8 mouse cellular contexts compared by ENCODE assay signal in the genomic region with DNA sequence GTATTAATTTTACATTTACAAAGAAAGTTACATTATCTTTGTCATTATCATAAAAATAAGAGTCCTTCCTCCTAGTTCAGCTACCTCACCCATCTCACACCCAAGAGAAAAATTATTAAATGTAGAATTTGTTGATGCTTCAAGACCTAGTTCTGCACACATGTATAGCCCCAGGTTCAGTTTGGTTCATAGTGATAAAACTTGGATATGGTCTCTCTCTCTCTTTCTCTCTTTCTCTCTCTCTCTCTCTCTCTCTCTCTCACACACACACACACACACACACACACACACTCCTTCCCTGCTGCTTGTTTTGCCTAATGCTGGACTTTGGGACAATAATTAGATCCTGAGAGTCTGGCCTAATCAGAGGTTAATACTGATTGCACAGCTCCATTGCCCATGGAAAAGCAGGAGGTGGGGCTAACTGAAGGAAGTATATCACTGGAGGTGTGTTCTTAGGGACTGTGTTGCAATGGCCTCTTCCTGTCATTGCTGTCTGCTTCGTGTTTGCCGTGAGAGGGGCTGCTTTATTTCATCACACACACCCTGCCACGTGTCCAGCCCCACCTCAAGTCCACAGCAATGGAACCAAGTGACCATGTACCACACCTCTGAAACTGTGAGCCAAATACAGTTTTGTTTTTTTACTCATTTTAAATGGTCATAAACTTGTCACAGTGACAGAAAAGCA. TPM values are rescaled to one million over a fixed set of nuclear protein-coding genes. Genes with fewer than 3 reads are reported as not detected.
DNase-seq lines count a peak whose midpoint lies in the region; ATAC-seq and TF ChIP-seq lines count a peak whose summit lies in the region.

No protein-coding gene starts in this region.

- H3K9ac ChIP-seq in lung, embryonic 15.5 days, result no peak overlapping the region
- no peak overlapping the region for H3K9ac ChIP-seq in stomach, postnatal 0 days (ENCODE audit: low read length)

- H3K27me3 ChIP-seq in hindbrain, embryonic 10.5 days (ENCODE audit: insufficient read depth, poor library complexity, severe bottlenecking), result no peaks in the 10 kb centered on the region
- no peaks in the 10 kb centered on the region for H3K27me3 ChIP-seq in lung, embryonic 15.5 days
- H3K27me3 ChIP-seq in stomach, postnatal 0 days (ENCODE audit: control insufficient read depth, insufficient read depth, low read length), result no peaks in the 10 kb centered on the region

- H3K36me3 ChIP-seq in hindbrain, embryonic 10.5 days, result no peaks in the 10 kb centered on the region
- H3K36me3 ChIP-seq in lung, embryonic 15.5 days, result no peaks in the 10 kb centered on the region
- H3K36me3 ChIP-seq in stomach, postnatal 0 days (ENCODE audit: control insufficient read depth, insufficient read depth, low read length), result no peaks in the 10 kb centered on the region

- H3K4me1 ChIP-seq in hindbrain, embryonic 10.5 days (replicated peaks), result peaks cover 20% of the 10 kb centered on the region
- peaks cover 17% of the 10 kb centered on the region for H3K4me1 ChIP-seq in lung, embryonic 15.5 days
- H3K4me1 ChIP-seq in stomach, postnatal 0 days (replicated peaks; ENCODE audit: control insufficient read depth, insufficient read depth), result peaks cover 3% of the 10 kb centered on the region; the same call in 1 of the 2 replicates

- TF ChIP-seq CTCF in stomach, postnatal 0 days (IDR thresholded peaks at IDR 0.05; ENCODE audit: low read depth), result no peak

- WGBS in hindbrain, embryonic 10.5 days, result 41% methylated on average over 3 of the region's 3 CpGs
- 27% methylated on average over 3 of the region's 3 CpGs for WGBS in lung, embryonic 15.5 days
- WGBS in stomach, postnatal 0 days, result 46% methylated on average over 3 of the region's 3 CpGs

- no peaks in the 10 kb centered on the region for H3K9me3 ChIP-seq in hindbrain, embryonic 10.5 days
- H3K9me3 ChIP-seq in lung, embryonic 15.5 days, result no peaks in the 10 kb centered on the region
- H3K9me3 ChIP-seq in stomach, postnatal 0 days (ENCODE audit: control insufficient read depth, low read length), result no peaks in the 10 kb centered on the region

- TF ChIP-seq EP300 in stomach, postnatal 0 days (optimal IDR thresholded peaks at IDR 0.05), result no peak

- H3K4me3 ChIP-seq in hindbrain, embryonic 10.5 days, result peak overlapping the region; percentile 89; the same call in 1 of the 2 replicates
- H3K4me3 ChIP-seq in lung, embryonic 15.5 days, result peak overlapping the region; percentile 92; the same call in 1 of the 2 replicates
- H3K4me3 ChIP-seq in stomach, postnatal 0 days (ENCODE audit: low read depth, low read length), result no peak overlapping the region

- DNase-seq in retina, postnatal 1 day, result peak; percentile 19
- DNase-seq in retina, embryonic 14.5 days (ENCODE audit: low spot score), result no peak
- no peak for DNase-seq in hindbrain, embryonic 10.5 days (ENCODE audit: low spot score)
- peak; percentile 52 for DNase-seq in stomach, postnatal 0 days (ENCODE audit: low spot score)
- DNase-seq in gastrocnemius, postnatal 14 days, result no peak
- DNase-seq in cerebellum, postnatal 36 days, result no peak
- DNase-seq in right cerebral cortex, postnatal 10 days (ENCODE audit: low spot score in 2 of 2), result no peak

- intact Hi-C loops in gastrocnemius, postnatal 14 days (cut with DNase I; ENCODE audit: low total_unique reads), result no loop called here

- ATAC-seq in lung, embryonic 15.5 days (ENCODE audit: borderline replicate concordance, extremely low read depth, low FRiP score, low TSS enrichment), result no peak
- peak; percentile 67 for ATAC-seq in stomach, postnatal 0 days (ENCODE audit: low FRiP score, low TSS enrichment)

- no peak overlapping the region for H3K27ac ChIP-seq in hindbrain, embryonic 10.5 days
- H3K27ac ChIP-seq in lung, embryonic 15.5 days, result no peak overlapping the region
- no peak overlapping the region for H3K27ac ChIP-seq in stomach, postnatal 0 days (replicated peaks)

- H3K4me2 ChIP-seq in lung, embryonic 15.5 days, result peak overlapping the region; percentile 82
- H3K4me2 ChIP-seq in stomach, postnatal 0 days (replicated peaks; ENCODE audit: low read depth), result peak overlapping the region; percentile 73; the same call in 1 of the 2 replicates

RNA-seq across cellular contexts. Expression of gene Ecpas, which starts 0.9 kb away (rescaled TPM):
- polyA plus RNA-seq in hindbrain, embryonic 10.5 days (2016; fragmentation: Nextera tagmentation; extraction: Ambion mirVana), result 23.9 and 29.8 TPM in 2 replicates
- 26.6 and 26.7 TPM in 2 replicates for polyA plus RNA-seq in lung, embryonic 15.5 days (2015; fragmentation: Nextera tagmentation; extraction: Ambion mirVana)
- 13.4 and 13.6 TPM in 2 replicates for polyA plus RNA-seq in stomach, postnatal 0 days (2015; fragmentation: Nextera tagmentation; extraction: Ambion mirVana)
- total RNA-seq in gastrocnemius, postnatal 14 days (2021), result 100 to 1,000 TPM; 206 to 221 TPM

RNA-seq across cellular contexts. Expression of gene Zkscan16, which starts 29.9 kb away (rescaled TPM):
- polyA plus RNA-seq in hindbrain, embryonic 10.5 days (2016; fragmentation: Nextera tagmentation; extraction: Ambion mirVana), result 0.55 and 1.0 TPM in 2 replicates
- polyA plus RNA-seq in lung, embryonic 15.5 days (2015; fragmentation: Nextera tagmentation; extraction: Ambion mirVana), result 0.24 and 0.36 TPM in 2 replicates
- polyA plus RNA-seq in stomach, postnatal 0 days (2015; fragmentation: Nextera tagmentation; extraction: Ambion mirVana), result 0.11 and 0.13 TPM in 2 replicates
- under 1 TPM; 0.16 to 0.18 TPM for total RNA-seq in gastrocnemius, postnatal 14 days (2021)

Comparison
In these comparisons a context has a peak if more than half of its experiments do, and no peak if none do; other contexts are left out.
1. DNase-seq: peak in retina, postnatal 1 day (single experiment) and stomach, postnatal 0 days (single experiment); none in retina, embryonic 14.5 days (single experiment), hindbrain, embryonic 10.5 days (single experiment), gastrocnemius, postnatal 14 days (single experiment), cerebellum, postnatal 36 days (0 of 2) and right cerebral cortex, postnatal 10 days (0 of 2).